Mouse (Mus musculus) liver, embryonic 16.5 days (tissue): Measurements from ENCODE around the gene Jmjd4. TPM values are rescaled to one million over a fixed set of nuclear protein-coding genes. Genes with fewer than 3 reads are reported as not detected.

Experiments used
- ATAC-seq: fragments of 200-750 bp; cut with Nextera tagmentation; 2 replicates; pipeline ENCODE4 v1.8.0; 2017; ENCODE audit warnings: low read depth, mild to moderate bottlenecking, moderate number of reproducible peaks, moderate library complexity
- H3K27ac ChIP-seq: fragments of 300-500 bp; sonication (generic); 2 replicates; pipeline ENCODE4 v1.5.1; 2014; ENCODE audit warnings: mild to moderate bottlenecking, low read length
- H3K27me3 ChIP-seq: fragments of 300-500 bp; sonication (generic); 2 replicates; pipeline ENCODE4 v1.6.1; 2014; ENCODE audit warnings: low read depth, low read length, mixed read lengths; ENCODE audit not compliant: control insufficient read depth, insufficient read depth
- H3K36me3 ChIP-seq: fragments of 300-500 bp; sonication (generic); 2 replicates; pipeline ENCODE4 v1.6.1; 2014; ENCODE audit warnings: mild to moderate bottlenecking; ENCODE audit not compliant: control insufficient read depth, insufficient read depth
- H3K4me1 ChIP-seq: fragments of 300-500 bp; sonication (generic); 2 replicates; pipeline ENCODE4 v1.6.1; 2014; ENCODE audit warnings: low read depth, low read length, mixed read lengths; ENCODE audit not compliant: control insufficient read depth
- H3K4me2 ChIP-seq: fragments of 300-500 bp; sonication (generic); 2 replicates; pipeline ENCODE4 v1.6.1; 2014; ENCODE audit warnings: low read depth, low read length, mixed read lengths
- H3K4me3 ChIP-seq: fragments of 300-500 bp; sonication (generic); 2 replicates; pipeline ENCODE4 v1.5.1; 2014; ENCODE audit warnings: low read depth, mild to moderate bottlenecking, low read length
- H3K9ac ChIP-seq: fragments of 300-500 bp; sonication (generic); 2 replicates; pipeline ENCODE4 v1.6.1; 2014; ENCODE audit warnings: low read depth, low read length
- H3K9me3 ChIP-seq: fragments of 300-500 bp; sonication (generic); replicated peaks from 2 replicates; pipeline ENCODE4 v1.6.1; 2016; ENCODE audit warnings: low read length; ENCODE audit not compliant: control insufficient read depth
- WGBS: fragments of 180-500 bp; shearing (Covaris S2); extraction: QIAGEN DNeasy Blood & Tissue Kit; methylation state at CpG from one replicate; pipeline ENCODE4 v1.1.7; 2014; ENCODE audit not compliant: insufficient replicate concordance; 5-methylcytosine and 5-hydroxymethylcytosine counted together
- polyA plus RNA-seq: library from polyadenylated mRNA; unstranded; fragments of >200 nt; fragmentation: Nextera tagmentation; extraction: Ambion mirVana; gene quantifications from 2 replicates; pipeline ENCODE4 v1.2.1, GENCODE M21; 2015

The Jmjd4 gene
- polyA plus RNA-seq: 3.4 and 3.7 TPM in 2 replicates

- Histone ChIP-seq H3K9ac (peak within 1 kb of the TSS; percentile 87), H3K27ac (peak within 1 kb of the TSS; percentile 43), H3K36me3 (peaks cover 9% of the 10 kb centered on the region), H3K4me1 (peaks cover 17% of the 10 kb centered on the region), H3K4me2 (peak within 1 kb of the TSS; percentile 94), H3K27me3 (no peaks in the 10 kb centered on the region), H3K9me3 (no peaks in the 10 kb centered on the region), H3K4me3 (peak within 1 kb of the TSS; percentile 87)
- peak; percentile 96 for ATAC-seq
- under 1% methylated on average over 36 of the region's 40 CpGs for WGBS
Measured at GRCm38 (mm10) chr11:59449741-59450229, at the start of gene Jmjd4. Gene Jmjd4, plus strand, starts transcription at chr11:59450045.

GRCm38 (mm10) chr11:59400876-59401275 lies 49.0 kb upstream of the Jmjd4 start:
- WGBS: 44% methylated on average over 2 of the region's 2 CpGs
- H3K9me3 ChIP-seq: no peaks in the 10 kb centered on the region
- no peak for ATAC-seq

DNA sequence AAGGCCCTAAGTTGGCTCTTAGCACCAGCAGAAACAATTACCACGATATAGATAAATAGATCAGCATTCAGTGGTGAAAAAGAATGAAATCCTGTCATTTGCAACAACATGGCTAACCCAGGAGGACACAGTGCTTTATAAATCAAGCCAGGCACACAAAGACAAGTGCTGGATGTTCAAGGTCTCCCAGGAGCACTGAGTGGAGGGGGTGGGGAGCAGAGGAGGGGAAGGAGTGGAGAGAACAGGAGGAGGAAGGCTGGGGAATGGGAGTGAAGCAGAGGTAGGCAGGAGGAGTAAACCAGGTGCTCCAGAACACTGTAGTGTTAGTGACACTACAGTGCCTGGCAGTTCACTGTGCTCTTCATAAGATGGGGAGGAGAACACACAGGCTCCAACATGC lies 44.1 kb upstream of the Jmjd4 start:
- no peaks in the 10 kb centered on the region; the same call in 1 of the 2 replicates for H3K4me1 ChIP-seq
- WGBS: 50% methylated on average over 1 of the region's 1 CpGs
- no peak for ATAC-seq
- no peaks in the 10 kb centered on the region for H3K27me3 ChIP-seq
- H3K27ac ChIP-seq: no peak overlapping the region
- H3K4me2 ChIP-seq: no peak overlapping the region
- no peaks in the 10 kb centered on the region for H3K36me3 ChIP-seq
- H3K9ac ChIP-seq: no peak overlapping the region
- H3K4me3 ChIP-seq: no peak overlapping the region
- H3K9me3 ChIP-seq: no peaks in the 10 kb centered on the region

More at GRCm38 (mm10) chr11:59400876-59401275, 49.0 kb upstream of the Jmjd4 start:
- H3K4me2 ChIP-seq: no peak overlapping the region
- no peaks in the 10 kb centered on the region; the same call in 1 of the 2 replicates for H3K4me1 ChIP-seq
- no peak overlapping the region for H3K4me3 ChIP-seq
- no peaks in the 10 kb centered on the region for H3K36me3 ChIP-seq
- no peak overlapping the region for H3K27ac ChIP-seq
- H3K9ac ChIP-seq: no peak overlapping the region
- H3K27me3 ChIP-seq: no peaks in the 10 kb centered on the region

GRCm38 (mm10) chr11:59410851-59411250 lies 39.0 kb upstream of the Jmjd4 start:
- Histone ChIP-seq H3K27ac (no peak overlapping the region), H3K4me2 (no peak overlapping the region), H3K4me3 (no peak overlapping the region), H3K9ac (no peak overlapping the region), H3K27me3 (no peaks in the 10 kb centered on the region), H3K36me3 (no peaks in the 10 kb centered on the region), H3K4me1 (no peaks in the 10 kb centered on the region; the same call in 1 of the 2 replicates), H3K9me3 (no peaks in the 10 kb centered on the region)
- no peak for ATAC-seq
- 50% methylated on average over 2 of the region's 2 CpGs for WGBS

- H3K4me2 ChIP-seq: no peak overlapping the region
- no peaks in the 10 kb centered on the region; the same call in 1 of the 2 replicates for H3K4me1 ChIP-seq
- no peak overlapping the region for H3K9ac ChIP-seq
- no peak overlapping the region for H3K27ac ChIP-seq
- H3K36me3 ChIP-seq: no peaks in the 10 kb centered on the region
- no peak overlapping the region for H3K4me3 ChIP-seq
- H3K9me3 ChIP-seq: no peaks in the 10 kb centered on the region
- no peak for ATAC-seq
- H3K27me3 ChIP-seq: no peaks in the 10 kb centered on the region
- 62% methylated on average over 6 of the region's 6 CpGs for WGBS
Measured at GRCm38 (mm10) chr11:59412058-59412457, 37.8 kb upstream of the Jmjd4 start.

GRCm38 (mm10) chr11:59412999-59413863 lies 36.6 kb upstream of the Jmjd4 start:
- no peak overlapping the region for H3K27ac ChIP-seq
- no peaks in the 10 kb centered on the region for H3K9me3 ChIP-seq
- H3K4me1 ChIP-seq: no peaks in the 10 kb centered on the region; the same call in 1 of the 2 replicates
- H3K9ac ChIP-seq: no peak overlapping the region
- H3K4me3 ChIP-seq: no peak overlapping the region
- H3K27me3 ChIP-seq: no peaks in the 10 kb centered on the region
- no peak overlapping the region for H3K4me2 ChIP-seq
- no peaks in the 10 kb centered on the region for H3K36me3 ChIP-seq
- no peak for ATAC-seq
- 74% methylated on average over 13 of the region's 13 CpGs for WGBS

DNA sequence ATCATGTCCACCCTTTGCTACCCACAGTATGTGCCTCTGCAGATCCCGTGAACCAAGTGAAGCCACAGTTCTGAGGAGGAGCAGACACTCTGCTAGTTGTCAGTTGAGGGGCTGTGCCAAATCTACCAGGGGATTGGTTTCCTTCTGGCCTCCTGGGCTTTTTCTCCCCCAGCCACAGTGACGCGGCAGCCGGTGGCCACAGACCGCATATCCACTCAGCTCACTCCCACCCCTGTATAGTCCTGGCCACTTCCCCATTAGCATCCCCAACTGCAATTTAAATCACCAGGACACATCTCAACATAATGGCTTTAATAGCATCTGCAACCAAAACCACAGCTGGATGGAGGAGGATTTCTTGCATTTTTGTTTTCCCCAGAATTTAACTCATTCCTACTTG lies 31.1 kb upstream of the Jmjd4 start:
- no peak overlapping the region for H3K4me3 ChIP-seq
- no peaks in the 10 kb centered on the region for H3K9me3 ChIP-seq
- H3K27ac ChIP-seq: no peak overlapping the region
- H3K4me2 ChIP-seq: no peak overlapping the region
- peaks cover 4% of the 10 kb centered on the region for H3K4me1 ChIP-seq
- 24% methylated on average over 5 of the region's 5 CpGs for WGBS
- H3K36me3 ChIP-seq: no peaks in the 10 kb centered on the region
- no peaks in the 10 kb centered on the region for H3K27me3 ChIP-seq
- no peak overlapping the region for H3K9ac ChIP-seq
- ATAC-seq: no peak

GRCm38 (mm10) chr11:59421436-59421835 lies 28.4 kb upstream of the Jmjd4 start:
- 38% methylated on average over 8 of the region's 8 CpGs for WGBS
- ATAC-seq: no peak

DNA sequence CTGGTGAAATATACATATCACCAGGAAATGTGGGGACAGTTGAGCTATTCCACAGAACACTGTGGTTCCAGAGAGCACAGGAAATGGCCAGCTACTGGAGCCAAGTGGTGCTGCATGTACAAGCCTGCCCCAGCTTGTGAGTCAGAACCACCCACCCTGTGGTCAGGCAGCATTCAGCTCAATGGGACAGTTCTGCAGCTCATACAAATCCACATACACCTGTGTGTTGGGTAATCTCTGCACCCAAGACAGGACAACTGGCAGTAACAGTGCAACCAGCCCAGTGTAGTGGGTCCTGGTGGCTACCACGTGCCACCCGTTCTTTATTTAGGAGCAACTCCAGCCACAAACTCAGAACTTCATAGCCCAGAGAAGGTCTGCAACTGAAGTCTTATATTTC lies 27.9 kb upstream of the Jmjd4 start:
- ATAC-seq: no peak
- no peak overlapping the region for H3K4me2 ChIP-seq
- no peaks in the 10 kb centered on the region for H3K9me3 ChIP-seq
- peaks cover 4% of the 10 kb centered on the region for H3K4me1 ChIP-seq
- no peak overlapping the region for H3K4me3 ChIP-seq
- no peak overlapping the region for H3K27ac ChIP-seq
- no peaks in the 10 kb centered on the region for H3K27me3 ChIP-seq
- 38% methylated on average over 2 of the region's 2 CpGs for whole genome bisulfite sequencing
- no peaks in the 10 kb centered on the region for H3K36me3 ChIP-seq
- H3K9ac ChIP-seq: no peak overlapping the region

More at GRCm38 (mm10) chr11:59421436-59421835, 28.4 kb upstream of the Jmjd4 start:
- H3K27ac ChIP-seq: no peak overlapping the region
- no peak overlapping the region for H3K4me2 ChIP-seq
- H3K9ac ChIP-seq: no peak overlapping the region
- H3K9me3 ChIP-seq: no peaks in the 10 kb centered on the region
- H3K27me3 ChIP-seq: no peaks in the 10 kb centered on the region
- no peaks in the 10 kb centered on the region for H3K36me3 ChIP-seq
- H3K4me1 ChIP-seq: peaks cover 4% of the 10 kb centered on the region
- H3K4me3 ChIP-seq: no peak overlapping the region
